Mouse (Mus musculus) ES-Bruce4 (cell line): ENCODE results near the gene Pdxp. TPM values are rescaled to one million over a fixed set of nuclear protein-coding genes. Genes with fewer than 3 reads are reported as not detected.

Experiments used
- H3K27ac ChIP-seq: 2 replicates; pipeline ENCODE4 v1.5.1; 2012; ENCODE audit warnings: low read length, inconsistent platforms; ENCODE audit not compliant: insufficient read depth
- H3K27me3 ChIP-seq: 2 replicates; pipeline ENCODE4 v1.6.1; 2012; ENCODE audit warnings: mild to moderate bottlenecking, low read length, inconsistent platforms; ENCODE audit not compliant: control insufficient read depth, poor library complexity, insufficient read depth, severe bottlenecking
- H3K36me3 ChIP-seq: 2 replicates; pipeline ENCODE4 v1.6.1; 2012; ENCODE audit warnings: inconsistent platforms, mild to moderate bottlenecking, low read length, moderate library complexity; ENCODE audit not compliant: control insufficient read depth, poor library complexity, insufficient read depth, severe bottlenecking
- H3K4me1 ChIP-seq: one replicate; pipeline ENCODE4 v1.8.1; 2011; ENCODE audit warnings: low read length; ENCODE audit not compliant: control insufficient read depth, insufficient read depth
- H3K4me3 ChIP-seq: 2 replicates; pipeline ENCODE4 v1.5.1; 2011; ENCODE audit warnings: low read depth, mild to moderate bottlenecking, low read length
- H3K9ac ChIP-seq: 2 replicates; pipeline ENCODE4 v1.6.1; 2012; ENCODE audit warnings: low read depth, mild to moderate bottlenecking, inconsistent platforms; ENCODE audit not compliant: poor library complexity, severe bottlenecking
- H3K9me3 ChIP-seq: replicated peaks from 2 replicates; pipeline ENCODE4 v1.6.1; 2012; ENCODE audit warnings: mild to moderate bottlenecking, low read length, inconsistent platforms; ENCODE audit not compliant: control insufficient read depth, poor library complexity, insufficient read depth, severe bottlenecking
- CTCF ChIP-seq: IDR thresholded peaks from one replicate; pipeline ENCODE4 v1.8.1; 2011; ENCODE audit warnings: low read depth, low read length
- EP300 ChIP-seq: IDR thresholded peaks from 2 replicates; pipeline ENCODE4 v1.6.1; 2011; ENCODE audit warnings: low read depth, low read length; ENCODE audit not compliant: insufficient read depth
- POLR2A ChIP-seq: IDR thresholded peaks from one replicate; pipeline ENCODE4 v1.8.1; 2011; ENCODE audit warnings: low read length; ENCODE audit not compliant: insufficient read depth
- polyA plus RNA-seq: library from polyadenylated mRNA; stranded (reverse); fragments of >200 nt; gene quantifications from 2 replicates; pipeline ENCODE4 v1.2.4, GENCODE M21; 2011; ENCODE audit warnings: low read depth; ENCODE audit not compliant: missing spikeins, insufficient read depth, insufficient read length

Gene Pdxp
- polyA plus RNA-seq, 1 experiment: 22.8 TPM

GRCm38 (mm10) chr15:78936403-78936802, 22.7 kb downstream of the Pdxp start:
- H3K9ac ChIP-seq: 0 out of 2 replicates have a peak overlapping the region, but pooled peaks have one; percentile 80
- no peak overlapping the region for H3K27ac ChIP-seq
- H3K4me1 ChIP-seq: peaks cover 4% of the 10 kb centered on the region
- no peak overlapping the region for H3K4me3 ChIP-seq
- peaks cover 16% of the 10 kb centered on the region for H3K36me3 ChIP-seq
- TF ChIP-seq EP300 (no peak), POLR2A (no peak), CTCF (no peak)
- no peaks in the 10 kb centered on the region for H3K27me3 ChIP-seq
- H3K9me3 ChIP-seq: no peaks in the 10 kb centered on the region

DNA sequence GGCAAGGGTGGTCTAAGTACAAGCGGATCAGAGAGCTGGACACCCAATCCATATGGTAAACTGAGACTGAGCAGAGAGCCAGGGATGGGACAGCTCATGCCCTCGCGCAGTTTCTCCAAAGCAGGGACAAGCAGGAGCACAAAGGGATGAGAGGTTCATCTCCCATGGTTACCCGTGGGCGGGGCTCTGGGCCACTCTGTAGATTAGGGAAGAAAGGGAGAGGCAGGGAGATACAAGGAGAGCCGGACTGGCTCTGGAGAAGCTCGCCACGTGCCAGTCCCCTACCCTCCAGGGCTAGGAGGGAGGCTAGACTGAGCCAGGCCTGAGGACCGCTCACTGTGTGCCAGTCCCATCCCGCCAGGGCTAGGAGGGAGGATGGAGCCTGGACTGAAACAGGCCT, 23.6 kb downstream of the Pdxp start:
- Histone ChIP-seq H3K4me1 (peaks cover 4% of the 10 kb centered on the region), H3K27me3 (no peaks in the 10 kb centered on the region), H3K36me3 (peaks cover 17% of the 10 kb centered on the region), H3K9ac (no peak overlapping the region), H3K4me3 (no peak overlapping the region), H3K27ac (no peak overlapping the region), H3K9me3 (no peaks in the 10 kb centered on the region)
- TF ChIP-seq POLR2A (no peak), EP300 (no peak), CTCF (no peak)

GRCm38 (mm10) chr15:78937963-78938362, 24.2 kb downstream of the Pdxp start:
- H3K27ac ChIP-seq: no peak overlapping the region
- peaks cover 17% of the 10 kb centered on the region for H3K36me3 ChIP-seq
- H3K4me1 ChIP-seq: peaks cover 4% of the 10 kb centered on the region
- H3K4me3 ChIP-seq: no peak overlapping the region
- no peaks in the 10 kb centered on the region for H3K9me3 ChIP-seq
- no peak overlapping the region for H3K9ac ChIP-seq
- H3K27me3 ChIP-seq: no peaks in the 10 kb centered on the region
- TF ChIP-seq POLR2A (no peak), CTCF (no peak), EP300 (no peak)

GRCm38 (mm10) chr15:78940325-78940724, 26.6 kb downstream of the Pdxp start:
- no peaks in the 10 kb centered on the region for H3K9me3 ChIP-seq
- H3K4me1 ChIP-seq: peaks cover 4% of the 10 kb centered on the region
- no peak overlapping the region for H3K9ac ChIP-seq
- TF ChIP-seq POLR2A: no peak
- no peak for TF ChIP-seq CTCF
- no peak for TF ChIP-seq EP300
- H3K27ac ChIP-seq: no peak overlapping the region
- no peaks in the 10 kb centered on the region for H3K27me3 ChIP-seq
- H3K4me3 ChIP-seq: no peak overlapping the region
- peaks cover 17% of the 10 kb centered on the region for H3K36me3 ChIP-seq

DNA sequence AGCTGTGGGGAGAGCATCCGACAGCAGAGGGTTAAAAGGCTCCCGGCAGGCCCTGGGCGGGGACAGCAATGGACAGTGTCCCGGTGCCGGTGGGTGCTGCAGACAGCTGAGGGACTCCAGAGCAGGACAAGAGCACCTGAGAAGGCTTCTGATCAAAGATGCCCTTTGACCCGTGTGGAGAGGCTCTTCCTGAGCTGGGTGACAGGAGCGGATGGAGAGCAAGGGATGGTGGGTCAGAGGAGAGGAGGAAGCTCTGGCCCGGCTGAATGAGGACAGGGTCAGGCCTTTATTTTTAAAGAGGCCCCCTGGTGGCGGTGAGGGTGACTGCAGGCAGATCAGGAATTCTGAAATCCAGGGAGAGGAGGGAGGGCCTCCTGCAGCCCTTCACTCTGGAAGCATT, 28.9 kb downstream of the Pdxp start:
- Histone ChIP-seq H3K27me3 (no peaks in the 10 kb centered on the region), H3K9me3 (no peaks in the 10 kb centered on the region), H3K27ac (no peak overlapping the region), H3K36me3 (peaks cover 17% of the 10 kb centered on the region), H3K4me1 (no peaks in the 10 kb centered on the region), H3K9ac (no peak overlapping the region), H3K4me3 (0 out of 2 replicates have a peak overlapping the region, but pooled peaks have one; percentile 11)
- peak; percentile 63 for TF ChIP-seq CTCF
- TF ChIP-seq EP300: no peak
- TF ChIP-seq POLR2A: no peak

GRCm38 (mm10) chr15:78946232-78946631, 32.5 kb downstream of the Pdxp start:
- Histone ChIP-seq H3K9me3 (no peaks in the 10 kb centered on the region), H3K27me3 (no peaks in the 10 kb centered on the region), H3K27ac (no peak overlapping the region), H3K4me1 (no peaks in the 10 kb centered on the region), H3K9ac (no peak overlapping the region), H3K36me3 (0 out of 2 replicates have a peak, but pooled peaks cover 3% of the 10 kb centered on the region), H3K4me3 (no peak overlapping the region)
- TF ChIP-seq POLR2A (no peak), EP300 (no peak), CTCF (no peak)
